Mouse (Mus musculus) urinary bladder, postnatal 25 days (tissue): ENCODE results near the gene Timeless.
"Not testable (repeated sequence)": the region's sequence is repeated elsewhere in the genome, so short reads cannot be mapped to it uniquely, and the experiment has no call there.

Experiments
- DNase-seq: peaks from one replicate; pipeline ENCODE4 v3.0.0; 2022; ENCODE audit warnings: low spot score

Timeless gene

DNA sequence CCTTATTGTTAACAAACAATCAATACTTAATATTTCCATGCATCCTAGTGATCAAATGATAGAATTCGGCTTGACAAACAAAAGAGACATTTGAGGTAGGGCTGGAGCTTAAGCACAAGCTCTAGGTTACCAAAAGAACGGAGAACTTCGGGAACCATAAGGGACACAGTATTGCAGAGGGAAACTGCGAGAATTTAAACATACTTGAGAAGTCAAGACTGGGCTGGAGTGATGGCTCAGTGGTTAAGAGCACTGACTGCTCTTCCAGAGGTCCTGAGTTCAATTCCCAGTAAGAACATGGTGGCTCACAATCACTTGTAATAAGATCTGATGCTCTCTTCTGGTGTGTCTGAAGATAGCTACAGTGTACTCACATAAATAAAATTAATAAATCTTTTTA is 17.8 kb upstream of the Timeless start:
- DNase-seq, result not testable (repeated sequence)

DNA sequence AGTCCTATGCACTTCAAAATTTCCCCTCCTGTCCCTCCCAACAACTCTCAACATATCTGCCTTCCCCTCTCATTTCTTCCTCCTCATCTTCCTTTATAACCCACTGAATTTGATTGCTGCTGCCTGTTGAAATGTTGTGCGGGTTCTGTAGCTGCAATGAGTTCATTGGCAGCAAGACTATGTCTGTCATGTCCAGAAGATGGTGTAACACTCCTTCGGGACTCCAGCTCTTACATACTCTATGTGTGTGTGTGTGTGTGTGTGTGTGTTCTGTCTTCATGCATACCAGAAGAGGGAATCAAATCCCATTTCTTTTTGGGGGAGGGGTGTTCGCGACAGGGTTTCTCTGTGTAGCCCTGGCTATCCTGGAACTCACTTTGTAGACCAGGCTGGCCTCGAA is 16.9 kb upstream of the Timeless start:
- DNase-seq, result no peak

DNA sequence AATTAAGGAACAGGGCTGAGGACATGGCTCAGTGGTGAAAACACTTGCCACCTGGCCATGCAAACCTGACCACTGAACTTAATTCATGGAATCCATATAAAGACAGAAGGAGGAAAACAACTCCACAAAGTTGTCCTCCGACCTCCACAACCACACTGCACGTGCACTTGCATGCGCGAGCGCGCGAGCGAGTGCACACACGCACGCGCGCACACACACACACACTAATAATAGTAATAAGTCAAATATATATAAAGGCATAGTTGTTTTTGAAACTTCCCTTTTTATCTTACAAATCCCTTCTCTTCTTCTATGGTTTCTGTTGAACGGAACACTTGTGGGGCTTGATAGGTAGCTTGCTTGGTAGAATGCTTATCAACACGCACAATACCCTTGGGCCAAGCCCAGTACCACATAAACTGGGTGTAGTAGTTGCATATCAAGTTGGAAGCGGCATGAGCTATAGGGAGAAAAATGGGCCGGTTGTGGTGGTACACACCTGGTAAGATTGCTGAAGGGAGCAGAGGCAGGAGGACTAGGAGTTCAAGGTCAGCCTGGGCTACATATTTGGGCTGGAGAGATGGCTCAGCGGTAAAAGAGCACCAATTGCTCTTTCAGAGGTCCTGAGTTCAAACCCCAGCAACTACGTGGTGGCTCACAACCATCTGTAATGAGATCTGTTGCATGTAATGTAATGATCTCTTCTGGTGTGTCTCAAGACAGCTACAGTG is 13.3 kb upstream of the Timeless start:
- DNase-seq, result no peak

DNA sequence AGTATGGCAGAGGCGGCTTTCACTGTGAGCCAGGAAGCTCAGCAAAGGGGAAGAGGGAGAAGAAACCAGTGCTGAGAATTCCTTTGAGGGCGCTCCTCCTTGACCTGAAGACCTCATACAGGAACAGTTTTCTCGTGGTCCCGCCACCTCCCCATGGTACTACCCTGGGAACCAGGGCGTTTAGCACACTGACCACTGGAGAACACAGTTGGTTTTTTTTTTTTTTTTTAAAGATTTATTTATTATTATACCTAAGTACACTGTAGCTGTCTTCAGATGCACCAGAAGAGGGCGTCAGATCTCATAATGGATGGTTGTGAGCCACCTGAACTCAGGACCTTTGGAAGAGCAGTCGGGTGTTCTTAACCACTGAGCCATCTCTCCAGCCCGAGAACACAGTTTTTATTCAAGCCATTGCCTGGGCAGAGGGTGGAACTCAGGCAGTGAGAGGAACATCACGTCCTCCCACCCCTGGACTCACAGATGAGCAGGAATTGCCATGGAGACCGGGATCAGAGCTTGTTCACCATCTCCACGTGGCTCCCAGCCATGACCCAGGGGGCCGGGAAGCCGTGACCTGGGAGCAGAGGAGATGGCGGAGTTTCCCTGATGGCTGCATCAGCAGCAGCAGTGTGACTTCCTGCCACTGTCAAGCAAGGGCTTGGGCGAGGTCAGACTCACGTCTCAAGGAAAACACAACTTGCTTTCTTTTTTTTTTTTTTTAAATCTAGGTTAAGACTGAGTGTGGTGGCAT is 10.2 kb upstream of the Timeless start:
- no peak for DNase-seq

DNA sequence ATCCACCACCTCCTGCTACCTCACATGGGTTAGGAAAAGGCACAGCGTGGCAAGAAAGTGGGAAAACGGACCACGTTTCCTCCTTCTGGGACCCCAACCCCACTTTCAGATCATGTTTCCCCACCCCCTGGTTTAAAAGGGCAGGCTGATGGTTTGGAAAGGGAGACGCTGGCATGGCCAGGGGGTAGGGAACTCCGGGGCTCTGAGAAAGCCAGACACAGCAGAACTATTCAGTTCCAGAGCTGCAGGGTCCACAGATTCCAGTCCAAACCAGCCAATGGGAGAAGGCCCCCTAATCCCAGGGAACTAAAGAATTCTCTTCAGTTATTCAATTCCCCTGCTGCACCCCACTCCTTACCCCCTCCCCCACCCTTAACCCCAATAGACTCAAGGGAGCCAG is 6.8 kb upstream of the Timeless start:
- DNase-seq, result no peak

DNA sequence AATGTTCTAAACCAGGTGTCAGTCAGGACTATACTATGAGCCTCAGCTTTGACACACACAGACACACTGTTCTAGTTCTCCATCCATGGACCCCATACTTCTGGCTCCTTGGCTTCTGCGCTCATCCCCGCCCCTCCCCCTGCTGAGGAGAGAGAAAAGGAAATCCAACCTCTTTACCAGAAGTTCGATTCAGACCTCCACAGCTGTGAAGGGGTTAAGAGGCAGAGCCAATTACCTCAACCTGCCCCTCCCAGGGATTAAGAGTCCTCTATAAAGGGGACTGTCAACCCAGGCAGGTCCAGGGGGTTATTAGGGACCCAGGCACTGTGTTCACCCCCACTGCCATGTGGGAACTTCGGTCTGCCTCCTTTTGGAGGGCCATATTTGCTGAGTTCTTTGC is 6.3 kb upstream of the Timeless start, which contains the start of gene Mip:
TSS of gene Mip (plus strand) at position 301 of the 400 bp plus-strand sequence.
- DNase-seq, result no peak

DNA sequence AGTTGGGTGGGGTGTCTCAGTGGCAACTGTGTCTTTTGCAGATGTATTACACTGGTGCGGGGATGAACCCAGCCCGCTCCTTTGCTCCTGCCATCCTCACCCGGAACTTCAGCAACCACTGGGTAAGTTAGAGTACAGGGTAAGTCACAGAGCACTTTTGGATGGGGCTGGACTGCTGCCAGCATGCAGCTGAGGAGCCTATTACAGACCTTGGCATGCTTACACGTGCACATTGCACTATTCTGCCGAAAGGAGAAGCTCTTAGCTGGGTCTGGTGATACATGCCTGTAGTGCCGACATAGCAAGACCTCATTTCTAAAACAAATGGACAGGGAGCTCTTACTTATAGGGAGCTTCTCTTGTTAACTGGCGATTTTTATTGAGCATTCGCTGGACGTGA is 4.3 kb upstream of the Timeless start:
- no peak for DNase-seq

DNA sequence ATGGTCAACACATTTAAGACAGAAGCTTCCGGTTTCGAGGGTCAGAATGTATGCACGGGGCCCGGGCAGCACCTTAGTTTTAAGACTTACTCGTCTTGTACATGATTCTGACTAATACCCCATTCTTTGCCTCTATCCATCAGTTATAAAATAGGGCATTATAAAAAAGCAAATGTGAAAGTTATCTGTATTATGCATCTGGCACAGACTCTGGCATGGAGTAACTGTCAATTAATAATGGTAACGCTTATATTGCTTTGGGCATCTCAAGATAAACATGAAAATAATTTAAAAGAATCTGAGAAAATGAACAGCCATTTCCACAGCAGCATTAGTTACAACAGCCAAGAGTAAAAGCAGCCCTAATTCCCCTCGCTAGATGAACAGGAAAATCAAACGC is 3.9 kb upstream of the Timeless start:
- DNase-seq, result no peak

DNA sequence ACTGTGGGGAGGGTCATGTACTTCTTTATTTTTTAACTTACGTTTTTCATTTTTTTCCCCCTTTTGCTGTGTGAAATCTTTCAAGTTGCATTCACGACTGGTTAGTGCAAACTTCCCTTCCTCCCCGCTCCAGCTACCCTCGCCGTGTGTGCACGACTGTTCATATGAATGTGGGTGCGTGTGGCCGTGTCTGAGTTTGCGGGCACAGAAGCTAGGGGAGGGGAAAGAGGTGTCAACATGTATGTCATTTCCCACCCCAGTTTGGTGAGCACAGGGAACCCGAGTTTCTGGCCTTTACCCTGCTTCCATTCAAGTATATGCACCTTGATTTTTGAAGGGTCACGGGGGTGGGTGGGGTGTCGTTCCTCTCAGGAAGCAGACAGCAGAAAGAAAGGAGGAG is 1.3 kb upstream of the Timeless start:
- no peak for DNase-seq

DNA sequence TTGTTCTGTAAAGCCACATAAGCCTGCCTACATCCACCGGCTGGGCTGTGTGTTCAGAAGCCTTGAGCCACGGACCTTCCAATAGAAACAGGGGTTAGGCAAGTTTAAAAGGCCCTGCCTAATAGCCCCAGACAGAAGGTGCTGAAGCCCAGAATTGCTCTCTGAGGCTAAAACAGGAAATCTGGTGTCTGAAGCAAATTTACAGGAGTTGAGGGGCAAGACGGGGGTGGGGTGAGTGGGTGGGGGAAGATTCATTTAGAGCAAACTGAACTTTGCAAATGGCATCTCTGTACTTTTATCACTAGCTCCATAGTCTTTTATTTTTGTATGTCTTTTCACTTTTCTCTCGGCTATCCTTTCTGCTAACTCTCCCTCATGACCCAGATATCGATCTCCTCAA is 719 bp upstream of the Timeless start:
- DNase-seq, result no peak

DNA sequence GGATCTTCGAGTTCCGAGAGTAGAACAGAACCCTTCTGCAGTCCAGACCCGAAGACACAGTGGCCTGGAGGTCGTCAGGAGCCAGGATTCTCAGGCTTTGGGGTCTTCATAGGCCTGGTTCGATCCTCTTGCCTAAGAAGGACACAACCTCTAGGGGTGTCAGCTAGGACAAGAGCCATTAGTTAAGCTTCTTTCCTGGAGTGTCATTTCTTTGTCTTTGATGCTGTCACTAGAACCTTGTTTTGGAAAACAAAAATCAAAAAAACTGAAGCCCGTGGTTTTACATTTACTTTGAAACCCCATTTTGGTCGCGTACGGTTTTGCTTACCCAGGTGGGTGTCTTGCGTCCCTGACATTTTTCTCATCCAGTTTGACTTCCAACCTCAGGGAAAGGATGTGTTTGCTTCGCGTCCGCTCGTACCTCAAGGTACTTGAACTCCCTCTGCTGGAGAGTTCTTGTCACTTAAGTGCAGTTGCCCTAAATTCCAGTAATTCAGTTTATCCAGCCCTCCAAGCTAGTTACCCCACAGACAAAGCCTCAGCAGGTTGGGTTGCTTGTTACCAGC is 638 bp downstream of the Timeless start:
- DNase-seq, result peak; percentile 37

DNA sequence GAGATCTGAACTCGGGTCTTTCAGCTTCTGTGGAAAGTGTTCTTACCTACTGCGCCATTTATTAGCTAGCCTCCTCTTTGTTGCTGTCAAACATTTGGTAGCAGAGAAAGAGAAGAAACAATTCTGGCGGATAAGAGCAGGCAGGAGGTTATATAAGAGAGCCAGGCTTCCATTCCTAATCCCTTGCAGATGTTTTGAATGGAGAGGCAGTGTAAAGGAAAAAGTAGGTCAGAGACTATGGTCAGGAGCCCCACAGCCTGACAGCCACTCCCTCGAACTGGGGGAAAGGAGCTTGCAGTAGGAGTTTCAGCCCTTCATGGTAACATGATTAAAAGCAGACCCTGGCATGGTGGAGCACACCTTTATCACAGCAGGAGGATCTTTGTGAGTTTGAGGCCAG is 4.5 kb downstream of the Timeless start:
- no peak for DNase-seq

DNA sequence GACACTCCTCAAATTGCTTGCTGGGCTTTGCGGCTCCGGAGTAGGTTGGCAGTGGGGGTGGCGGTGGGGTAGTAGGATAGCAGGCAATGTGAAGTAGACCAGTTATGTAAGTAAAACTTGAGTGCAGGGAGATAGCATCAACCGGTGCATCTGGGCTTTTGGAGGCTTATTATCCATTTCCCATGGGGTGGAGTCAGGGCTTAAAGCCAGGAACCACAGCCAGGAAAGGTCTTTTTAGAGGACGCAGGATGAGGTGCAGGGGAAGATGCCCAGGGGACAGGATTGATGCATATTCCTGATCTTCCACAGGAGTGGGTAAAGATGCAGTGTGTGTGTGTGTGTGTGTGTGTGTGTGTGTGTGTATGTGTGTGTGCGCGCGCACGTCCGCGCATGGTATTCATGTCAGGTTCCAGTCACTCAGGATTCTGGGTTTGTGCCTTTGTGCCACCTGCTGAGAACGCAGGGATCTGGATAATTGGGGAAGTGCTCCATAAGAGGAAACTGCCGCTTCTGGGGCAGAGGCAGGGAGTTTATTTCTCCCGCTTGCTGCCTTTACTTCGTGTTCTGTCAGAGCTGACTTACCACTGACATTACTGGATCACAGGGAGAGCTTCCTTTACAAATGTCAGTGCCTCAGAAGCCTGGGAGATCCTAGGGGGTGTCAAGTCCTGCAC is 6.1 kb downstream of the Timeless start:
- DNase-seq, result no peak

DNA sequence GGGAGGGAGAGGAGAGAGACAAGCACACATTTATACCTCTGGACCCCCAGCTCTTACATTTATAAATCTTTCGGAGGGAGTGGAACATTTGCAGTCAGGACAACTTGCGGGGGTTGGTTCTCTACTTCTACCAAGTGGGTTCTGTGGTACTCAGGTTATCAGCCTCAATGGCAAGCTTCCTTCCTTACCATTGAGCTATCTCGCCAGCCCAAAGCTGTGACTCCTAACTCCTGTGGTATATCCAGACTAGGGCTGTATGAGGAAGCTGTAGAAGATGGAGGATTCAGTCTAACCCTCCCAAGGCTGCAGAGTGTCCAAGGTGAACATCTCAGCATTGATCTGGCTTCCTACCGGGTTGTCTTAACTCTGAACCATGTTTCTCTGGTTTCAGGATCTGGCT is 7.3 kb downstream of the Timeless start:
- DNase-seq, result no peak

DNA sequence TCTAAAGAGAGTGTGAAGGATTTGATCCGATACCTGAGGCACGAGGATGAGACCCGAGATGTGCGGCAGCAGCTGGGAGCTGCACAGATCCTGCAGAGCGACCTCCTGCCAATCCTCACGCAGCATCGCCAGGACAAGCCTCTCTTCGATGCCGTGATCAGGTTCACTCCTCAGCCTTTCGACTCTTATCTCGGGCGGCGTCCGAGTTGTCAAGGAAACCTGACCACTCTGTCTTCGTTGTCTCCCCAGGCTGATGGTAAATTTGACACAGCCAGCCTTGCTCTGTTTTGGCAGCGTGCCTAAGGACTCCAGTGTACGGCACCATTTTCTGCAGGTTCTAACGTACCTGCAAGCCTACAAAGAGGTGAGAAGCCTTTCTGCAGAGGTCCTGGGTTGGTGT is 8.3 kb downstream of the Timeless start:
- DNase-seq, result no peak

DNA sequence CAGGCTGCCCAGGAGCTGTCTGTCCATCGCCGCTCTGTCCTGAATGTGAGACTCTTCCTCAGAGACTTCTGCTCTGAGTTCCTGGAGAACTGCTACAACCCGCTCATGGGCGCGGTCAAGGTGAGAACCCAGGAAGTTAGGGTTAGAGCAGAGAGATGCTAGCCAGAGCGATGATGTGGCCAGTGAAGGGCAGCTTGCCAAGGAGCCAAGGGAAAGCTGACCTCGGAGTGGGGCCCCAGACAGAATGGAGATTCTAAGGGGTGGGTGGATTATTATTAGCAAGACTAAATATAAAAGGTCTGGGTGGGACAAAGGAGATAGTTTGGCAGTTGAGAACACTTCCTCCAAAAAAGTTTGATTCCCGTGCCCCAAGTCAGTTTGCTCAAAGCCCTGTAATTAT is 11.4 kb downstream of the Timeless start:
- DNase-seq, result no peak

DNA sequence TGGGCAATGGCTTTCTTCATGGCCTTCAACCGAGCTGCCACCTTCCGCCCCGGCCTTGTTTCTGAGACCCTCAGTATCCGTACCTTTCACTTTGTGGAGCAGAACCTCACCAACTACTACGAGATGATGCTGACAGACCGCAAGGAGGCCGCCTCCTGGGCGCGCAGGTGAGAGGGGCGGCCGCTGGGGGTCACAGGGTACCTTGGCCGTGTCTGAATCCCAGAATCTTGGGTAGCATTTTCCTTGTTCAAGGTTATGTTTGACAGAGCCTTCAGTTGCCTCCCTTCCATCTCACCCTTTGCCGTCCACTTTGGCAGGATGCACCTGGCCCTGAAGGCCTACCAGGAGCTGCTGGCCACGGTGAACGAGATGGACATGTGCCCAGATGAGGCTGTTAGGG is 12.3 kb downstream of the Timeless start:
- no peak for DNase-seq

DNA sequence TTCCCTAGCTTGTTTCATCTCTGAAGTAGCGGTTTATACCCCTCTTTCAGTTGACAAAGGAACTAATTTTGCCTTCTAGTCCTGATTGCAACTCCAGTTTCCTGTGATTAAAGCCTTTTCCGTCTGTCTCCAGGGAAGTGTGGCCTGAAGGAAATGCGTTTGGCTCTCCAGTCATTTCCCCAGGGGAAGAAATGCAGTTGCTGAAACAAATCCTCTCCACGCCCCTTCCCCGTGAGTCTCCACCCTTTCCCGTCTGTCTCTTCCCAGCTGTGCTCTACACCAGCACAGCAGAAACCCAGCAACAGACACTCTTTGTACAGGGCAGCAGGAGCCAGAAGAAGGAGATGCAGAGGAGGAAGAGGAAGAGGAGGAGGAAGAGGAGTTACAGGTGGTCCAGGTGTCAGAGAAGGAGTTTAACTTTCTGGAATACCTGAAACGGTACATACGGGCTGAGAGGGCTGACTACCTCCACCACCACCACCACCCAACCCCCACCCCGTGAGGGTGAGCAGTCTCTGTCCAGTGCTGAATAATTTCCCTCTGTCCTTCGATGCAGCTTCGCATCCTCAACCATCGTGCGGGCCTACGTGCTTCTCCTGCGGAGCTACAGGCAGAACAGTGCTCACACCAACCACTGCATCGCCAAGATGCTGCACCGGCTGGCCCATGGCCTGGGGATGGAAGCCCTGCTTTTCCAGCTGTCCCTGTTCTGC is 15.3 kb downstream of the Timeless start:
- no peak for DNase-seq

DNA sequence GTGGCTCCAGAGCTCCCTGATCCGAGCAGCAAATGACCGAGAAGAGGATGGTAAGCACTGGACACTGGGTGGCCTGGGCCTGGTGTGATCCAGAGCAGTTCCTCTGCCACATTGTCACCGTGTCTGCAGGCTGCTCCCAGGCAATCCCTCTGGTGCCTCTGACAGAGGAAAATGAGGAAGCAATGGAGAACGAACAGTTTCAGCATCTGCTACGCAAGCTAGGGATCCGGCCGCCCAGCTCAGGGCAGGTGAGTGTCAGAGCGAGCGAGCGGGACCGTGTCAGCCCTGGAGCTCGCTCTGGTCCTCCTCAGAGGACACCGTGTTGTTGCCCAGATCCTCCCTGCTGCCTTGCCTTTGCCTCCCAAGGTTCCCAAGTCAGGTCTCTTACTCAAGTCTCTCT is 18.7 kb downstream of the Timeless start:
- DNase-seq, result no peak

DNA sequence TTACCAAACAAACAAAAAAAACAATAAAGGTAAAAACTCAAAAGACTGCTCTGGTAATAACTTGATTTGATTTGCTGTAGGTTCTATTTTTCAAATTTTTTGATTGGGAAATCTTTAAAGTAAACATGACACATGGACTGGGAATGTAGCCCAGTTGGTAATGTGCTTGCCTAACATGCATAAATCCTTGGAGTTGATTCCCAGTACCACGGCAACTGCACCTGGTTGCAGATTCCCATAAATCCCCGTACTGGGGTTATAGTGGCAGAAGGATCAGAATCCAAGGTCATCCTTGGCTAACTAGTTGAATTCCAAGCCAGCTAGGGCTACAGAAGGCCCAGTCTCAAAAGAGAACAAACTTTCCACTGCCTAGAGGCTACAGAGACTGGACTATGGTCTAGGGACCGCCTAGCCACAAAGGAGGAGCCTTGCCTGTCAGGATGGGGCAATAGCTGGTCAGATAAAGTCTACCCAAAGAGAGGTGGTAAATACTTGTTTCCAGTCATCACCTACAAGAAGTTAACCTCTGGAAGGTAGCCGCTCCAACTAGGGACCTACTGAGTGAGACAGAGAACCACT is 21.9 kb downstream of the Timeless start, which contains the start of gene Apon:
TSS of gene Apon (plus strand) at position 420 of the 579 bp plus-strand sequence.
- DNase-seq, result no peak

DNA sequence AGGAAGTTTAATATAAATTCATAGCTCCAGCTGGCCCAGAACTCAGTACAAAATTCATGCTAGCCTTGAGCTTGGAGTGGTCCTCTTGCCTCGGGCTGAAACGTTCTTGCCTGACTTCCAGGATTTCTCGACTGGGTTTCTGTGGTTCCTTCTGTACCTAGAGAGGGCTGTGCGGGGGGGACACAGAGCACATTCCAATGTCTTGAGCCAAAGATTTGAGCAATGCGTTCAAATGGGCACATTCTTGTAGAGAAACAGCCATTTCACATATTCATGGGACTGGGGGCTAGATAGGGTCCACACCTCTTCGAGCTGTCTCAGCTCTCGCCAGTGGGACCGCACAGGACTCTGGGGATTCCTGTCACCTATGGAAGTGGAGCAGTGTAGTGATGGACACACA is 24.1 kb downstream of the Timeless start:
- DNase-seq, result no peak

DNA sequence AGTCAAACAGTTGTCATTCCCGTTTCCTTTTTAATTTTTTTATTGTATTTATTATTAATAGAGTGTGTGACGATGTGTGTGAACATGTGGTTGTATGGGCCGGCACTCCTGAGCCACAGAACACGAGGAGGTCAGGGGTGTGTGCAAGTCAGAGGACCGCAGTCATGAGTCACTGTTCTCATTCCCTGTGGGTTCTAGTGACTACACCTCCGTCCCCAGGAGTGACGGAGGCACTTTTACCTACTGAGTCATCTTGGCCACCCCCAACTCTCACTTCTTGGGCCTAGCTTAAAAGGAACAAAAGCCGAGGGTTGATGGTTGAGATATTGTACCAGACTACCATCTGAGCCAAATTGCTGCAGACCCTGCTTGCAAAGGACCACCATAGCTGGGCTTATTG is 24.5 kb downstream of the Timeless start:
- no peak for DNase-seq
